8 mouse cellular contexts compared by ENCODE assay signal in the genomic region with DNA sequence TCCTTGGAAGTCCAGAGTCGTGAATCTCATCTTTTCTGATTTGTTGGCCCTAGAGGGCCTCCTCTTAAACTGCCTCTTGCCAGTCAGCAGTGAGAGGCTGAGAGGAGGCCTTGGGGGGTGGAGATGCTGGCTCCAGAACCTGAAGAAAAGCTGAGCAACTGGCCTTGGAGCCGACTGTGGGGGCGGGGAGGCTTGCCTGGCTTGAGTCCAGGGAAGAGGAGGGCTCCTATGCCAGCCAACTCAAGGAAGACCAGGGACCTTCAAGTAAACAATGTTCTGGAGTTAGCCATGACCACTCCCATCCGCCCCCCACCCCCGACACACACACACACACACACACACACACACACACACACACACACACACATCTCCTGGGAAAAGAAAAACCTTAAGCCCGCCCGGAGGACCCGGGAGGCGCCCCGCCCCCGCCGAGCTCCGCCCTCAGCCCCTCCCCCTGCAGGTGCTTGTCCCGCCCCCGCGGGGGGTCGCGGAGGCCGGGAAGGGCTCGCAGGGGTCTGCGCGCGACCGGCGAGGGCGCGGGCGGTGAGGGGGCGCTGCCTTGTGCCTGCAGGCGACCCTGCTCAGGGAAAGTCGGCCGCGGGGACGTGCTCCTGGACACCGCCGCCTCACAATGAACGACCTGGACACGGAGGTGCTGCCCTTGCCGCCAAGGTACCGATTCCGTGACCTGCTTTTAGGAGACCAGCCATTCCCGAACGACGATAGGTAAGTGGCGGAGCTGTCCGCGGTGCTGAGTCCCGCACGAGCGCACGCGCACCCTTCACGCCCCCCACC. TPM values are rescaled to one million over a fixed set of nuclear protein-coding genes. Genes with fewer than 3 reads are reported as not detected.
DNase-seq lines count a peak whose midpoint lies in the region.

A gene (plus strand): TSS at position 398 of the 795 bp plus-strand sequence.

- peak; percentile 39 for DNase-seq in urinary bladder, postnatal 14 days (ENCODE audit: low spot score)
- DNase-seq in urinary bladder, postnatal 10 days (ENCODE audit: low spot score) = no peak
- peak; percentile 34 for DNase-seq in embryo, embryonic 10.5 days (ENCODE audit: low spot score)
- DNase-seq in heart, postnatal 4 days = peak; percentile 42
- DNase-seq in layer of hippocampus, postnatal 25 days (ENCODE audit: extremely low spot score in 1 of 2, low spot score in 1 of 2) = peak in 1 of 2 experiments; percentile 38
- peak; percentile 16 for DNase-seq in lung, postnatal 25 days (ENCODE audit: low spot score)
- peak; percentile 62 for DNase-seq in right cerebral cortex, postnatal 4 days
- no peak for DNase-seq in gastrocnemius, adult 18-20 months (ENCODE audit: low spot score)

RNA-seq across cellular contexts. Expression of the gene that starts here (rescaled TPM):
- under 1 TPM; 0.32 to 0.52 TPM for total RNA-seq in heart, postnatal 4 days (2021)
- 10 to 100 TPM; 33.6 to 37.2 TPM for total RNA-seq in layer of hippocampus, postnatal 25 days (2021)
- under 1 TPM; 0.34 to 0.47 TPM for total RNA-seq in gastrocnemius, adult 18-20 months (2021)

Comparison
In these comparisons a context has a peak if more than half of its experiments do, and no peak if none do; other contexts are left out.
1. RNA of the gene that starts here (total RNA-seq): 33.6 to 37.2 TPM in layer of hippocampus, postnatal 25 days; 0.32 to 0.52 TPM in heart, postnatal 4 days and 0.34 to 0.47 TPM in gastrocnemius, adult 18-20 months; every median in the first group is over 10 times any median in the second.
2. DNase-seq: peak in urinary bladder, postnatal 14 days (single experiment), embryo, embryonic 10.5 days (single experiment), lung, postnatal 25 days (single experiment) and right cerebral cortex, postnatal 4 days (single experiment); none in urinary bladder, postnatal 10 days (single experiment) and gastrocnemius, adult 18-20 months (single experiment).
3. Peak in DNase-seq in heart, postnatal 4 days; RNA of the gene not detected or under 1 TPM.